Mouse (Mus musculus) lung, postnatal 14 days (tissue): ENCODE results near the gene Ihh.

Source experiments
- DNase-seq: peaks from one replicate; pipeline ENCODE4 v3.0.0; 2021

The Ihh gene

DNA sequence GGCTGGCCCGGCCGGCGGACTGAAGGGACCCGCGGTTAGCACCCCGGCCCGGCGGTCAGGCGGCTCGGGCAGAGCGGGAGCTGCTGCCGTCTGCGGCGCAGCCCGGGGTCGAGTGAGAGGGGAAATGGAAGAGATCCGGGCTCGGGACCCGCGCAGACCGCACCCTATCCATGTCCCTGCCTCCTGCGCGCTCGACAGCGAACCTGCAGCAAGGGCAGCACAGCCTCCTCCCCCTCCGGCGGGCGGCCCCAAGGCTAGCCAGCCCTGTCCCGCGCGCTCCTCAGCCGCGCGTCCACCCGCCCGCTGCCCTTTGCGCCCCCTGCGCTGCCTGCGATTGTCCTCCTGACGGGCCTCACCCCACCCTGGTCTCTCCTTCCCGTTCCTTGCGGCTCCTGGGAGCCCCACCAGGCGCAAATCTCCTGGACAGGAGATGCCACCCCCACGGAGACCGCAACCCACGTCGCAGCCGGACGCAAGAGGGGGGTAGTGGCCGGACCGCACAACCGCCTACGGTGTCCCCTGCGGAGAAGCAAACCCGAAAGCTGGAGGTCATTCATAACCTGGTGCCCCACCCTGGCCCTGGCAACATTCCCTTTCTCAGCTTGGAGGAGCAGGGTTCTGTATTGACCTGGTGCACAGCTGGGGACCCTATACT is at the start of gene Ihh:
Ihh (minus strand) TSS at position 117 of the 655 bp plus-strand sequence.
- no peak for DNase-seq

DNA sequence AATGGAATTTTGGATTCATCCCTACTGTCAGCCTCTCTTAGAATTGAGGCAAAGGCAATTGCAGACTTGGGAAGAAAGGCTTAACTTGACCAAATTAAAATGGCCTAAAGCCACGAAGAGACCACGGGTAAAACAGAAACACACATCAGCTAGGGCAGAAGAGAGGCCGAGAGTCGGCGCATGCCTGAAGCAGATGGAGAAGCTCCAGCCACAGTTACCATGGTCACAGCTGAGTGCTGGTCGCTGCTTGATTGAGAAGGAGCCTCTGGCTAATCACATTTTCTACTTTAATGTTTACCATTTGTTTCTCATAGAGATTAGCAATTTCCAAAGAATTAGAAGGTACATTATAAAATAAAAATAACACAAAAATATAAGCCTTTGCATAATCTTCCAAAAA is 49.7 kb upstream of the Ihh start:
- no peak for DNase-seq

DNA sequence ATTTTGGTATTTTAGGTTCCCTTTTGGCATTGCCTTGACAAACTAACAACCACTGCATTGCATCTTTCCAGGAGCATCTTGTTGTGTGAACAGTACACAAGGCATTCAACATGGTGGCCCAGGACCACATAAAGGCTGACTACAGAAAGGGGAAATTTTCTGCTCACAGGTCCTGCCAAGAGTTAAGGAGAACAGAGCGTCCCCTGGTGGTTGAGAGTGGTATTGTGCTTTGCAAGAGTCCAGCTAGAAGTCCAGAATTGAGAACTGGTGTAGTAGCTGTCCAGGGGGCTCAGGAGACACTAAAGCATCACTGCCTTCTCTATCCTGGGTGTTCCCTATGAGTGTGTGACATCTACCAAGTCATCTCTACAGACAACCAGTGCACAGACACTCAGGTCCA is 49.0 kb upstream of the Ihh start:
- DNase-seq: peak; percentile 65

DNA sequence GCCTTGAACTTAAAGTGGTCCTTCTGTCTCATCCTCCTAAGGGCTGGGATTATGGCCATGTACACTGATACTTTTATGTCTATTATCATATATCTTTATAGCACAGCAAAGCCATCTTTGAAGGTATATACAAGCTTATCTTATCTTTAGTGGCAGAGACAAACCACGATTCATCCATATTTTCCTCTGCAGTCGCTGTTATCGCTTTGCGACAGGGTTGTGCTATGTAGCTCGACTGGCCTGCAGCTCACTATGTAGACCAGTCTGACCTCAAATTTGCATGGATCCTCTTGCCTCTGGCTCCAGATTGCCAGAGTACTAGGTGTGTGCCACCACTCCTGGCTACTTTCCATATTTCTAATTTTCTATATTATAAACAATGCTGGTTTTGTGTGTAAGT is 47.7 kb upstream of the Ihh start:
- no peak for DNase-seq

DNA sequence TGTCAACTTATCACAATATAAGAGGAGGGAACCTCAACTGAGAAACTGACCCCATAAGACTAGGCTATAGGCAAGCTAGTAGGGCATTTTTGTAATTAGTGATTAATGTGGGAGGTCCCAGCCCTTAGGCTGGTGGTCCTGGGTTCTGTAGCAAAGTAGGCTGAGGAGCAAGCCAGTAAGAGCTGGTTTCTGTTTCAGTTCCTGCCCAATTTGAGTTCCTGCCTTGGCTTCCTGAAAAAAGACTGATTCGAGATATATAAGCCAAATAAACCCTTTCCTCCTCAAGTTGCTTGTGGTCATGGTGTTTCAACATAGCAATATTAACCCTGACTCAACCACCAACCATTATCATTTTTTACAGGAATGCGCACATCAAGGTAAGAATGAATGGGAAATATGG is 45.8 kb upstream of the Ihh start:
- DNase-seq: no peak

DNA sequence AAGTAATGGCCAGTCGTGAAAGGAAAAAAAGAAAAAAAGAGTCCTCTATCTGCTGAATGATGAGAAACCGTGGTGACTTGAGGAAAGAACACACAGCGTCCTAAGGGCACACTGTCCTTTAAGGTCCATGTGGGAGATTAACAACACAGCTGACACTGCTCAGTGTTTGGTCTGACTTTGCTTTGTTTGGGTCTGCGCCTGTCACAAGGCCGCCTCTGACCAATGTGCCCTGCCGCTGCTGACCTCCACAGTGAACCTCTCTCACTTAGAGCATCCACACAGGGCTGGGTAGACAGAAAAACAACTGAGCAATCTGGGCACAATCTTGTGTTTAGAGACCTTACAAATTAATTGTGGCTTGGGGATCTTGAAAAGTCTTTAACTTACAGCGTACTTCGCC is 25.5 kb upstream of the Ihh start:
- DNase-seq: no peak

DNA sequence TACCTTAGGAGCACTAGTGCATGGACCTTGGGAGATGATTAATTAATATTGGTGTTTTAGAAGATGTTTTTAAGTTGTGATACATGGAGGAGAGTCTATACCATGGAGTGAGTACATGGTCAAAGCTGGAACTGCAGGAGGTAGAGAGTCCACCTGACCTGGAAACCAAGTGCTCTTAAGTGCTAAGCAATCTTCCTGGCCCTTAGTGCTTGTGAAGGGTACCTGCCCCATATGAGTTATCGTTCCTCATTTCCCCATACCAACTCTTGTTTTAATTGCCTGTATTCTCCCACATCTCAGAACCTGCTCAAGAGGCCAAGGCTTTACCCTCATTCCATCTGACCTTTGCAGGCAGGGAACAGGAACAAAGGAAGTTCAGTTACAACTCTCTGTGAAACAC is 24.5 kb upstream of the Ihh start:
- DNase-seq: no peak

DNA sequence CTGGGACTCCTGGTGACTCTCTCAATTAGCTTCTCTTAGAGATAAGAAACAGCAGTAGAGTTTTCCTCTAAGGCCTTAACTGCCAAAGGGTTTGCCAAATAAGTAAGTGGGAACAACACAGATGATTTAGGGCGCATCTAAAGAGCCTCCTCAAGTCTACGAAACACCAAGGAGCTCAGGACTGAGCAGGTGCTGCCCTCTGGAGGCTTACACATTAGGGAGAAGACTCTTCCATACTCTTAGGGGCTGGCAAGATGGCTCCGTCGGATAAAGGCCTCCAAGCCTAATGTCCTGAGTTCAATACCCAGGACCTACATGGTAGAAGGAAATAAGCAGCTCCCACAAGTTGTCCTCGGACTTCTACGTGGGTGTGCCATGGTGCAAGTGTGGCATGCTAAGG is 22.1 kb upstream of the Ihh start:
- no peak for DNase-seq

DNA sequence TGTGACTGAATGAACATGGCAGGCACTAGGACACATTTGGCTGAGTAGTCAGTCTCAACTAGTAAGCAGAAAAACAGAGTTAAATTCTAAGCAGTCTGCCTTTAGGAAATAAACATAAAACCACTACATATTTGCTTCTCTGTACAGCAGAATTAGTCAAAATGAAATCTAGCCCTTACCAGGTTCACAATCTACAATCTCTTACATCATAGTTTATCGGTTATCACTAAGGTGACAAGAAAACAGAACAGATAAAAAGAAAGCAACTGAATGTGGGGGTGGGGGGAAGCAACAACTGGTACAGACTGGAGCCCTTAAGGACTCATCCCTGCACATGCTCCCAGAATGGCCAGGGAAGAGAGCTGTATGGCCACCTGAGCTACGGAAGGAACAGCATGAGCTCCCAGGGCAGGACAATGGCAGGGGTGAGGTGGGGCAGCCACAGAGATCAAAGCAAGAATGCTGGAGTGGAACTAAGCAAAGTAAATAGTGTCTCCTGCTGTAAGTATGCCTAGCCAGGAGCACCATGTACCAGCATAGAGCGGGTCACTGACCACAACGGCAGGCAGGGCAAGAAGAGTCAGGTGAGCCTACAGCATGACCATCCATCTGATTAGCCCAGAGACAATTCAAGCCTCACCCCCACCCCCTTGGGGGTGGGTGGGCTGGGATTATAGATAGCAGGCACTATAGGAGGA is 20.0 kb upstream of the Ihh start:
- peak; percentile 17 for DNase-seq

DNA sequence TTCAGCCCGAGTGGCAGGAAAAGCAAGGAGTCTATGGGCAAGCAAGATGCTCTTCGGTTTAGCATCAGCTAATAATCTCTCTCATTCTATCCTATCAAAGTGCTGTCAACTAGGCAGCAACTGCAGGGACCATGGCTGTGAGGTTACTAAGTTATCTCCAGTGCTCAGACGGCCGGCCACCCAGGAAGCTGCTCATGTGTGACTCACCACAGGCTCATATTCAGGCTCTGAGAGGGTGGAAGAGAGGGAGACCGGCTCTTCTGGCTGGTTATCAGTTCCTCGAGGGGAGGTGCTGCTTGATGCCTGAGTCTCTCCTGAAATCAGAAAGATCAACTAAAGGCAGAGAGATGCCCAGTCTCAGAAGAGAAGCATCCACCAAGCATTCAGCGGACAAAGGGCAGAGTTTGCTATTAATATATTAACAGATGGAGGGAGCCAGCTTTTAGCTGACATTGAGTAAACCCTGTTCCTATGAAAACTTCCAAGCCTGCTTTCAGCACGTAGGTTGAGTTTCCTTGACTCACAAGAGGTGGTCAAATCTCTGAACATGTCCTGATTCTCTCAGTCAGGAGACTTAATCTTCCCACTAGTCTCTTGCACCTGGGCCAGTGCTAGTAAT is 16.6 kb upstream of the Ihh start:
- DNase-seq: no peak

DNA sequence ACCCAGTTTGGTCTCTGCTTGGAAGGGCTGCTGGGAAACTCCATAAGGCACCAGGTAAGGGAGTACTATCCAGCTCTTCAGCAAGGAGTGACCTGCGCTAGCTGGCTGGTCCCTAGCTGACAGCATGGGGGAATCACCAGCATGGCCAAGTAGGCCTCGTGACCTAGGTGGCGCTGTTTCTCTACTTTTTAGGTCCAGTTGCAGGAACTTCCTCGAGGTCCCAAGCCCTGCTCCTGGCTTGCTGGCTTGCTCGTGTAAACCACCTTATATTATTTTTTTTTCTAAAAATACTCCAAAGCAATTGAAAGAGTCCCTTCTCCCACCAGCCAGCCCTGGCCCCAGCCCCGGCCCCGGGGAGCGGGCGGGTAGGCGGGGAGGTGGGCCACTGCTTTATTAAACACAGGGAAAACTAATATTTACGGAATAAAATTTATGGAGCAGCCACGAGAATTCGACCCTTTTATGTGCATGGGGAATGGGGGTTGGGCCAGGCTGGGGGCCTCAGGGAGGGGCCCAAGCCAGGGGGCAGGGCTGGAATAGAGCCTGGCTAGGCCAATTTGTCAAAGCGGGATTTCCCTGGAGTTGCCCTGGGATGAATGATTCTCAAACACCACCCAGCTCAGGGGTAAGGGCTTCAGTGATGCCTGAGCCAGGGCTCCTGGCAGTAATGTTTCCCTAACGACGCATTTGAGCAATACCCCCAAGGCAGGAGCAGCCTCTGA is 13.2 kb upstream of the Ihh start:
- peak; percentile 87 for DNase-seq

DNA sequence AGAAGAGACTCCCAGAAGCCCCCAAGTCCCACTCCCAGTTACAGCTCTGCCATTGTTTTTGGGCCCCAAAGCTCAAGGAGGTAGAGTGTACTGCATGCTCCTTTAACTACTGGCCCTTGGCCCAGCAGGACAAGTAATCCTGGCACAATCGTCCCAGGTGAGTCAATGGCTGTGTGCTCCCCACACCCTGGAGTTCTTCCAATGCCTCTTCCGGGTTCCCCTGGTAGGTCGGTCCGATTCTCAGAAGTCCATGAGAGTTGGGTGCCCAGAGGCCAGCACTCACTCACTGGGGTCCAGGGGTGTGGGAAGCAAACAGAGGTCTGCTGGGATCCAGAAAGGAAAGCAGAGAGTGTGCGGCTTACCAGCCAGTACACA is 11.4 kb upstream of the Ihh start:
- DNase-seq: no peak

DNA sequence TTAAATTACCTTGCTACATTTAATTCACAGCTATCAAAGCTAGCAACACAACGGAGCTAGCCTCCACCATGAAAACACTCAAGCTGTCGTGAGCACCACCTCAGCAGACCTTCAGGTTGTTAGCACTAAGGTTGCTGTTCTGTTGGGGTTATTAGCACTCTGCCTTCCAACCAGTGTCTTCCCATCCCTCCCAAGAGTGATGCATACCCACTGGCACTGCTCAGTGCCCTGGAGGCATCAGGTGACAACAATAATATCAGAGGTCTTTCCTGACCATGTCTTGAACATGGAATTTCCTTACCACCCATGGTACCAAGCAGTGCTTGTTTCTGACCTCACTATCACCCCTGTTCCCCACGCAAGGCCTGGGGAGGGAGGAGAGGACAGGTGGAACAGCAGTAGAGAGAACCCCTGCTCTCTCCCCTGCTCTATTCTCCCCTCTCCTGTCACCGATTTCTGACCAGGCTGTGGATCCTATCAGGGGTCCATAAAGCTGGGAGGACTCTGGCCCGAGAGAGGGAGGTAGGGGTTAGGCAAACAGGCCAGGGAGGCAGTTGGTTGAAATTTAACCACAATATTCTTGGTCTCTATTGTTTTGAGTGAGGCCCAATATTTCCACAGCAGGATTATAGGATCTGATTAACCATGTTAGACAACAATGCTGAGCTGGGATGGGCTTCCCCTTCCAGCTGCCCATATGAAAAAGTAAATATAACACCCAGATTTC is 10.8 kb upstream of the Ihh start:
- DNase-seq: no peak

DNA sequence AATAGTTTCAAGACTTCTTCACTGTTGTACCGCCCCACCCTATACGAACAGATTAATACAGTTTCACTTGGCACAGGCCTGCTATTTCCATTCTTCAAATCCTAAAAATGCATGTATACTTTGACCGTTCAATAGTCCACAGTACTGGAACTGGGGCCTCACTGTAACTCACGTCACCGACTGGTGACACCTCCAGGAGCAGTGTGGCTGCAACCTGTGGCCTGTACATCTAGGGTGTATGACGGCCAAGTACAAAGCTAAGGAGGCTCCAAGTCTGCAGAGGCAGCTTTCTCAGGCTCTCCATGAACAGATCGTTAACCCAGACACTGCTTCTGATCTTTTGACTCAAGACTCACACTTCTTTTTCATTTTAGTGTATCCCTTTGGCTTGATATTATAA is 10.2 kb upstream of the Ihh start:
- DNase-seq: no peak

DNA sequence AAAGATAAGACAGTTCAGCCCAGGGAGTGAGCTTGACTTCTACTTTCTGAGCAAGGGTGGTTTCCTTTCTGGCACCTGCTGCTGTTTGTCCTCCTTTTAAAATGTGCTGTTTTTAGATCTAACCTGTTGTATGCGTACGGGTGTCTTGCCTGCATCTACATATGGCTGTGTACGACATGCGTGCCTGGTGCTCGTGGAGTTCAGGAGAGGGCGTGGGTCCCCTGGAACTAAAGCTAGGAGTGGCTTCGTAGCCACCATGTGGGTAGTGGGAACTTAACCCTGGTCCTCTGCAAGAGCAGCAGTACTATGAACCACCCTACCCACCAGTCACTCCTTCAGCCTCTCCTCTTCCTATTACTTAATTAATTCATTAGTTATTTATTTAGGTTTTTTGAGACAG is 8.6 kb upstream of the Ihh start:
- DNase-seq: no peak

DNA sequence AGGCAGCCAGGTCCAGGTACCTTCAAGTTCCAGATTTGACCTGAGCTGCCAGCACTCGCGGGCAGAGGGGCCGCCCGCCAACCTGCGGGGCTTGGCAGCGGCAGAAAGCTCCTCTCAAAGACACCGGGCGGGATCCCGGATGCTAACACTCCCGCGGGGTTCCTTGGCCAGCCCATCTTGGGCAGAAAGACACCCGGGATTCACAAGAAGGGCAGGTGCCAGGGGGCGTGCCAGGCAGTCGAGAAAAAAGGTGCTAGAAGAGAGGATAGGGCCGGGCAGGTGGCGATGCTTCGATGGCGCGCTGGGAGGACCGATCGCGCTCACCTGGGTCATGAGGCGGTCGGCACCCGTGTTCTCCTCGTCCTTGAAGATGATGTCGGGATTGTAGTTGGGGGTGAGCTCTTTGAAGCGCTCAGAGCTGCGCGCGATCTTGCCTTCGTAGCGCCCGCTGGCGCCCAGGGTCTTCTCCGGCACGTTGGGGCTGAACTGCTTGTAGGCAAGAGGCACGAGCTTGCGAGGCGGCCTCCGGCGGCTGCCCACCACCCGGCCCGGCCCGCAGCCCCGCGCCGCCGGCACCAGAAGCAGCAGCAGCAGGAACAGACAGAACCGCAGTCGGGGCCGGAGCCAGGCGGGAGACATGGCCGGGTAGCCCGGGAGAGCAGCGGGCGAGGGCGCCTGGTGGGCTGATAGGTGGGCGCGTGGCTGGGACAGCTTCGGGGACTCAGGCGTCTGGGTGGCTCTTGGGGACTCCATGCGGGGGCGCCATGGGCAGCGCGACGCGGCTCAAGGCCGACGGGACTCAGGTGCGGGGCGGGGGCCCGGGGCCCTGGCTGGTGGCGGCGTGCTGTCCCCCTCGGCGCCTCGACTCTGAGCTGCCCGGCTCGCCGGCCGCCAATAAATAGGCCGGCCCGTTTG is 639 bp downstream of the Ihh start:
- no peak for DNase-seq

DNA sequence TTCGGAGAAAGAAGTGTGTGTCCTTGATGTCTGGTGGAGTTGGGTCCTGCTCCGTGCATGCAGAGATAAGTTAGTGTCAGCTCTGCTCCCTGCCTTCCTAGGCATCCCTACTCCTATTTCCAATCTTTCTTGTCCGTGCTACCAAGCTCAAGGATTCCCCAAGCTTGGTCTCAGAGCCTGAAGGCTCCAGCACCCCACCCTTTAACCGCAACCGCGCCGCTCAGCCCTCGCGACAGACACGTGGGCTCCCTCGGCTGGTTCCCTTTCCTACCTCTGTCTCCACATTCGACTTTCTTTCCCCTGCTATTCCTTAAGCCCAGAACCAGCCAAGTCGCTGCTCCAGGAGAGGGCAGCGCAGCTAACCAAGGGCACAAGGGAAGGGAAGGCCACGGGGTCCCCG is 1.4 kb downstream of the Ihh start:
- DNase-seq: no peak

DNA sequence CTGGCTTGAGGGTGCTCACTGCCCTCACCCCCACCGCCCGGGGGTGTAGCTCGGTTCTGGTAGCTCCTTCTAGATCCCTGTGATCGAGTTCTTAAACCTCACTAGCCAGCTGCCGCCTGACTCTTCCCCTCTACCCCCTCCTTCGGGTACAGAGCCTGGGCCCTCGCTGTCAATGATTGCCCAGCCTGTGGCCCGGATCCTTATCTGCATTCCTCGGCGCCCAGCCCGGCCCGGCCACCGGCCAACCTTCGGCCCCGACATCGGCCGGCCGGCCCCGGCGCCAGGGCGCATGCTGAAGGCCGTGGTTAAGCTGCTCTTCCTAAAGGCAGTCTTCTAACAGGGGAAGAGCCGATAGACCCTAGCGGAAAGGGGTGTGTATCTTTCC is 1.8 kb downstream of the Ihh start:
- DNase-seq: peak; percentile 48

DNA sequence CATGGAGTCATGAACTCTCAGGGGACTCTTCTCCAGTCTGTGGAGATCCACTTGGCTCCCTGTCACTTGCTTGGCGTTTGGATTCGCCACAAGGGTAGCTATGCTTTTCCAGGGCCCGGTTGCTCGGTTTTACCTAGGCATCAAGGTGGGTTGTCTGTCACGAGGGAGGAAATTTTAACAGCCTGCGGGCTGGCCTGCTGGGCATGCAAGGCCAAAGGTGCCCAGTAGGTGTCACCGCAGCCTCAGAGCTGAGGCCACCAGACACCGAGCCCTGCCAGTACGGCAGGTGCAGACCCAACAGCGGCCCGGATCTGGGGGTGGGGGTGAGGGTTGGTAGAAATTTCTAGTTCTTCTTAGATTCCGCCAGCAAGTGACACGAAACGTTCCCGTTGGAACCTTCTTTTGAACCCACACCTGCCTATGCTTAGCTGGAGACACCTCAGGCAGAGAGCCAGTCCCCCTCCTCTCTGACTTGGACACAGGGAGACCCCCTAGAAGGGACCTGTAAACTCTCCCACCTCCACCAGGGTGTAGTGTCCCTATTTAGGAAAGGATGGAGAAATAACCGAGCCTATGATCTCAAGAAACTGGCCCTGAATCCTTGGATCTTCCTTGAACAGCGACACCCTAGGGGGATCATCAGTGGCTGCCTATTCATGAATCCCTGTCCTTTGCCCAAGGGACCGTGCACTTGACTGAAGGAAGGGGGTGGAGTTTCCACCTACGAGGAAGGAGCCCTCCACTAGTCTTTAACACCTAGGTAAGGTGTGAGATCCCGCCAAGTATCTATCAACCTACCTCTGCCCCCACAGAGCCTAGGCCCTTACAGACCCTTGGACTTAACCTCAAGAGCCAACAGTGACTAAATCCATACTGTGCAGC is 2.4 kb downstream of the Ihh start:
- DNase-seq: peak; percentile 69

DNA sequence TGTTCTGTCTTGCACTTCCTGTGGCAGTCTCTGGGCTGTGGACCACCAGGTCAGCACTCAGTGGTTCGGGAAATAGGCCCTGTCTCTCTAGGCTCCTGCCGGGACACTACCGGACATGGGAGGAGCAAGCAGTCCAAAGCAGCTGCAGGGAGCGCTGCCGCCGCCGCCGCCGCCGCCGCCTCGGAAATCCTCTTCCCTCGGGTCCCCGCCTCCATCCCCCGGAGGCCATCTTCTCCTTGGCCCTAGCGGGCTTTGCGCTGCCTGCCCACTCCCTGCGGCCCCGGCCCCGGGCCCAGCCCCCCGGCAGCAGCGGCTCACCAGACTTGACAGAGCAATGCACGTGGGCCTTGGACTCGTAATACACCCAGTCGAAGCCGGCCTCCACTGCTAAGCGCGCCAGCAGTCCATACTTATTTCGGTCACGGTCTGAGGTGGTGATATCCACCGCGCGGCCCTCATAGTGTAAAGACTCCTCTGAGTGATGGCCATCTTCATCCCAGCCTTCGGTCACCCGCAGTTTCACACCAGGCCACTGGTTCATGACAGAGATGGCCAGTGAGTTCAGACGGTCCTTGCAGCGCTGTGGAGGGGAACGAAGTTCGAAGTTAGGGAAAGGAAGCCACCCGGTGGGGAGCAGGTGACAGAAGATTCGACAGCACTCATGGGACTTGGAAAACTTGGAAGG is 3.3 kb downstream of the Ihh start:
- DNase-seq: no peak
